Mouse (Mus musculus): ENCODE data around the gene Pgm1. TPM values are rescaled to one million over a fixed set of nuclear protein-coding genes. Genes with fewer than 3 reads are reported as not detected.
A peak's percentile ranks its signal among the peaks of the same experiment; 100 is the strongest.

The Pgm1 gene
- polyA plus RNA-seq, 1 experiment from 2014 or later = 77.5 TPM

GRCm38 (mm10) chr4:99966555-99966954 lies 37.3 kb downstream of the Pgm1 start:
- no peaks in the 10 kb centered on the region for H3K4me1 ChIP-seq
- no peak overlapping the region for H3K9ac ChIP-seq
- H3K4me3 ChIP-seq = no peak overlapping the region
- WGBS = 82% methylated on average over 6 of the region's 6 CpGs
- peaks cover 16% of the 10 kb centered on the region; the same call in 1 of the 2 replicates for H3K36me3 ChIP-seq (replicated peaks)
- H3K27ac ChIP-seq = no peak overlapping the region
- no peaks in the 10 kb centered on the region for H3K27me3 ChIP-seq (replicated peaks)
- H3K4me2 ChIP-seq = no peak overlapping the region
- no peak for ATAC-seq (replicated peaks)
- no peaks in the 10 kb centered on the region for H3K9me3 ChIP-seq

GRCm38 (mm10) chr4:99969328-99969727 lies 40.1 kb downstream of the Pgm1 start:
- Histone ChIP-seq H3K9me3 (no peaks in the 10 kb centered on the region), H3K36me3 (replicated peaks) (peaks cover 10% of the 10 kb centered on the region; the same call in 1 of the 2 replicates), H3K27me3 (replicated peaks) (no peaks in the 10 kb centered on the region), H3K4me3 (no peak overlapping the region), H3K27ac (no peak overlapping the region), H3K4me1 (no peaks in the 10 kb centered on the region), H3K4me2 (no peak overlapping the region), H3K9ac (no peak overlapping the region)
- WGBS = 58% methylated on average over 5 of the region's 5 CpGs
- ATAC-seq (replicated peaks) = no peak

- H3K9ac ChIP-seq = no peak overlapping the region
- peaks cover 10% of the 10 kb centered on the region; the same call in 1 of the 2 replicates for H3K36me3 ChIP-seq (replicated peaks)
- no peaks in the 10 kb centered on the region for H3K9me3 ChIP-seq
- H3K4me2 ChIP-seq = no peak overlapping the region
- H3K27me3 ChIP-seq (replicated peaks) = no peaks in the 10 kb centered on the region
- no peaks in the 10 kb centered on the region for H3K4me1 ChIP-seq
- WGBS = 68% methylated on average over 4 of the region's 4 CpGs
- no peak overlapping the region for H3K4me3 ChIP-seq
- ATAC-seq (replicated peaks) = no peak
- H3K27ac ChIP-seq = no peak overlapping the region
These were observed 40.9 kb downstream of the Pgm1 start for GRCm38 (mm10) chr4:99970097-99970496.

GRCm38 (mm10) chr4:99972886-99973285 lies 43.7 kb downstream of the Pgm1 start:
- Histone ChIP-seq H3K4me3 (no peak overlapping the region), H3K27ac (no peak overlapping the region), H3K9ac (no peak overlapping the region), H3K27me3 (replicated peaks) (no peaks in the 10 kb centered on the region), H3K4me1 (no peaks in the 10 kb centered on the region), H3K36me3 (replicated peaks) (no peaks in the 10 kb centered on the region; the same call in 1 of the 2 replicates), H3K4me2 (no peak overlapping the region), H3K9me3 (no peaks in the 10 kb centered on the region)
- 90% methylated on average over 6 of the region's 6 CpGs for WGBS
- ATAC-seq (replicated peaks) = no peak

- Histone ChIP-seq H3K27me3 (replicated peaks) (no peaks in the 10 kb centered on the region), H3K36me3 (replicated peaks) (no peaks in the 10 kb centered on the region), H3K9ac (no peak overlapping the region), H3K4me1 (no peaks in the 10 kb centered on the region), H3K9me3 (no peaks in the 10 kb centered on the region), H3K4me3 (no peak overlapping the region), H3K27ac (no peak overlapping the region), H3K4me2 (no peak overlapping the region)
- 94% methylated on average over 1 of the region's 1 CpGs for WGBS
- no peak for ATAC-seq (replicated peaks)
These were observed 44.7 kb downstream of the Pgm1 start for GRCm38 (mm10) chr4:99973931-99974330.

- Histone ChIP-seq H3K4me2 (no peak overlapping the region), H3K4me3 (no peak overlapping the region), H3K4me1 (no peaks in the 10 kb centered on the region), H3K36me3 (replicated peaks) (no peaks in the 10 kb centered on the region), H3K9ac (no peak overlapping the region), H3K27me3 (replicated peaks) (no peaks in the 10 kb centered on the region), H3K9me3 (no peaks in the 10 kb centered on the region), H3K27ac (no peak overlapping the region)
- 80% methylated on average over 5 of the region's 5 CpGs for whole genome bisulfite sequencing
- no peak for ATAC-seq (replicated peaks)
These were observed 45.2 kb downstream of the Pgm1 start for GRCm38 (mm10) chr4:99974375-99974774.

GRCm38 (mm10) chr4:99979326-99979725 lies 50.1 kb downstream of the Pgm1 start:
- Histone ChIP-seq H3K4me3 (no peak overlapping the region), H3K4me1 (peaks cover under 1% of the 10 kb centered on the region; the same call in 1 of the 2 replicates), H3K27me3 (replicated peaks) (no peaks in the 10 kb centered on the region), H3K9ac (no peak overlapping the region), H3K9me3 (no peaks in the 10 kb centered on the region), H3K27ac (no peak overlapping the region), H3K36me3 (replicated peaks) (no peaks in the 10 kb centered on the region), H3K4me2 (no peak overlapping the region)
- no peak for ATAC-seq (replicated peaks)
- WGBS = 88% methylated on average over 5 of the region's 5 CpGs

- H3K4me2 ChIP-seq = no peak overlapping the region
- H3K36me3 ChIP-seq (replicated peaks) = no peaks in the 10 kb centered on the region
- no peak for ATAC-seq (replicated peaks)
- H3K27ac ChIP-seq = no peak overlapping the region
- H3K4me3 ChIP-seq = no peak overlapping the region
- 79% methylated on average over 2 of the region's 2 CpGs for WGBS
- H3K4me1 ChIP-seq = peaks cover 4% of the 10 kb centered on the region; the same call in 1 of the 2 replicates
- H3K9ac ChIP-seq = no peak overlapping the region
- H3K27me3 ChIP-seq (replicated peaks) = no peaks in the 10 kb centered on the region
- no peaks in the 10 kb centered on the region for H3K9me3 ChIP-seq
These were observed 52.0 kb downstream of the Pgm1 start for GRCm38 (mm10) chr4:99981216-99981615.

- Histone ChIP-seq H3K27ac (no peak overlapping the region), H3K9me3 (no peaks in the 10 kb centered on the region), H3K4me3 (no peak overlapping the region), H3K4me2 (no peak overlapping the region), H3K9ac (no peak overlapping the region), H3K4me1 (peaks cover 4% of the 10 kb centered on the region; the same call in 1 of the 2 replicates), H3K27me3 (replicated peaks) (no peaks in the 10 kb centered on the region), H3K36me3 (replicated peaks) (no peaks in the 10 kb centered on the region)
- WGBS = 72% methylated on average over 13 of the region's 13 CpGs
- ATAC-seq (replicated peaks) = no peak
These were observed 54.6 kb downstream of the Pgm1 start for GRCm38 (mm10) chr4:99983652-99984368.

- Histone ChIP-seq H3K4me3 (no peak overlapping the region), H3K27ac (no peak overlapping the region), H3K9me3 (no peaks in the 10 kb centered on the region), H3K27me3 (replicated peaks) (no peaks in the 10 kb centered on the region), H3K9ac (no peak overlapping the region), H3K36me3 (replicated peaks) (no peaks in the 10 kb centered on the region), H3K4me2 (no peak overlapping the region), H3K4me1 (peaks cover 4% of the 10 kb centered on the region; the same call in 1 of the 2 replicates)
- 0 out of 2 replicates have a peak, but pooled peaks have one; percentile 9 for ATAC-seq (replicated peaks)
- 65% methylated on average over 7 of the region's 7 CpGs for WGBS
These were observed 55.1 kb downstream of the Pgm1 start for GRCm38 (mm10) chr4:99984369-99984752.

GRCm38 (mm10) chr4:99985086-99985485 lies 55.9 kb downstream of the Pgm1 start:
- no peaks in the 10 kb centered on the region for H3K36me3 ChIP-seq (replicated peaks)
- no peak overlapping the region for H3K27ac ChIP-seq
- H3K9me3 ChIP-seq = no peaks in the 10 kb centered on the region
- no peak overlapping the region for H3K4me3 ChIP-seq
- peaks cover 4% of the 10 kb centered on the region; the same call in 1 of the 2 replicates for H3K4me1 ChIP-seq
- H3K9ac ChIP-seq = no peak overlapping the region
- no peak overlapping the region for H3K4me2 ChIP-seq
- WGBS = 89% methylated on average over 7 of the region's 7 CpGs
- no peak for ATAC-seq (replicated peaks)
- no peaks in the 10 kb centered on the region for H3K27me3 ChIP-seq (replicated peaks)

GRCm38 (mm10) chr4:99985631-99986030 lies 56.4 kb downstream of the Pgm1 start:
- Histone ChIP-seq H3K9me3 (no peaks in the 10 kb centered on the region), H3K4me2 (no peak overlapping the region), H3K9ac (no peak overlapping the region), H3K4me1 (peaks cover 4% of the 10 kb centered on the region; the same call in 1 of the 2 replicates), H3K36me3 (replicated peaks) (no peaks in the 10 kb centered on the region), H3K27me3 (replicated peaks) (no peaks in the 10 kb centered on the region), H3K27ac (no peak overlapping the region), H3K4me3 (no peak overlapping the region)
- WGBS = 85% methylated on average over 12 of the region's 12 CpGs
- no peak for ATAC-seq (replicated peaks)

- Histone ChIP-seq H3K27me3 (replicated peaks) (no peaks in the 10 kb centered on the region), H3K4me2 (no peak overlapping the region), H3K4me3 (no peak overlapping the region), H3K9ac (no peak overlapping the region), H3K4me1 (peaks cover 4% of the 10 kb centered on the region; the same call in 1 of the 2 replicates), H3K36me3 (replicated peaks) (no peaks in the 10 kb centered on the region), H3K27ac (no peak overlapping the region), H3K9me3 (no peaks in the 10 kb centered on the region)
- WGBS = 94% methylated on average over 10 of the region's 10 CpGs
- ATAC-seq (replicated peaks) = no peak
These were observed 57.4 kb downstream of the Pgm1 start for GRCm38 (mm10) chr4:99986609-99987008.

Measured in midbrain, embryonic 15.5 days (tissue).